Mouse (Mus musculus) lung, postnatal 14 days (tissue): Measurements from ENCODE around the gene Allc.

Source experiments
- DNase-seq: peaks from one replicate; pipeline ENCODE4 v3.0.0; 2021

The Allc gene

GRCm38 (mm10) chr12:28582423-28582822 lies at the start of gene Allc:
Allc (minus strand) TSS chr12:28582523.
- no peak for DNase-seq

- no peak for DNase-seq
These were observed 46.1 kb upstream of the Allc start for GRCm38 (mm10) chr12:28628436-28628835.

- no peak for DNase-seq
These were observed 44.8 kb upstream of the Allc start for GRCm38 (mm10) chr12:28627092-28627491.

- no peak for DNase-seq
These were observed 43.1 kb upstream of the Allc start for GRCm38 (mm10) chr12:28625407-28625806.

GRCm38 (mm10) chr12:28624251-28624650 lies 41.9 kb upstream of the Allc start:
- no peak for DNase-seq

- no peak for DNase-seq
These were observed 40.9 kb upstream of the Allc start, which contains the start of gene Colec11 for GRCm38 (mm10) chr12:28623195-28623594. Colec11 (minus strand) TSS chr12:28623377.

GRCm38 (mm10) chr12:28622641-28623040 lies 40.3 kb upstream of the Allc start:
- no peak for DNase-seq

GRCm38 (mm10) chr12:28622167-28622532 lies 39.8 kb upstream of the Allc start:
- DNase-seq: no peak

GRCm38 (mm10) chr12:28621451-28622166 lies 39.3 kb upstream of the Allc start:
- DNase-seq: no peak

GRCm38 (mm10) chr12:28617297-28617696 lies 35.0 kb upstream of the Allc start:
- DNase-seq: no peak

- DNase-seq: no peak
These were observed 32.1 kb upstream of the Allc start for GRCm38 (mm10) chr12:28614401-28614800.

GRCm38 (mm10) chr12:28612391-28612790 lies 30.1 kb upstream of the Allc start:
- DNase-seq: no peak

GRCm38 (mm10) chr12:28607546-28608305 lies 25.4 kb upstream of the Allc start:
- DNase-seq: no peak

GRCm38 (mm10) chr12:28603494-28603893 lies 21.2 kb upstream of the Allc start:
- DNase-seq: no peak

- DNase-seq: no peak
These were observed 19.9 kb upstream of the Allc start for GRCm38 (mm10) chr12:28602259-28602658.

GRCm38 (mm10) chr12:28598526-28598991 lies 16.2 kb upstream of the Allc start:
- DNase-seq: no peak

- no peak for DNase-seq
These were observed 15.8 kb upstream of the Allc start for GRCm38 (mm10) chr12:28598110-28598509.

- DNase-seq: no peak
These were observed 15.4 kb upstream of the Allc start for GRCm38 (mm10) chr12:28597699-28598098.

- DNase-seq: no peak
These were observed 14.5 kb upstream of the Allc start for GRCm38 (mm10) chr12:28596851-28597250.

- DNase-seq: no peak
These were observed 8.1 kb upstream of the Allc start for GRCm38 (mm10) chr12:28590428-28590827.

- DNase-seq: peak; percentile 83
These were observed 7.0 kb upstream of the Allc start for GRCm38 (mm10) chr12:28589090-28589868.

- DNase-seq: no peak
These were observed 5.6 kb upstream of the Allc start for GRCm38 (mm10) chr12:28587949-28588348.

GRCm38 (mm10) chr12:28584036-28584435 lies 1.7 kb upstream of the Allc start:
- DNase-seq: no peak
